Mouse (Mus musculus) layer of hippocampus, adult 8-10 months (tissue): ENCODE data around the gene Smim24. TPM values are rescaled to one million over a fixed set of nuclear protein-coding genes. Genes with fewer than 3 reads are reported as not detected.

Experiments
- DNase-seq, 2 experiments: peaks; one replicate each; pipeline ENCODE4 v3.0.0; 2022; ENCODE audit warnings: low spot score in 2 of 2
- total RNA-seq, 4 experiments: library from RNA; stranded (reverse); gene quantifications; 2 replicates each; pipeline ENCODE4 v1.2.4; 2022

Gene Smim24
- total RNA-seq, 4 experiments from 2014 or later, result 1.3 to 1.7 (median 1.4) TPM

- no peak for DNase-seq
These were observed 27.8 kb upstream of the Smim24 start for GRCm38 (mm10) chr10:81365073-81365472.

- DNase-seq, result no peak
These were observed 27.0 kb upstream of the Smim24 start, which contains the start of gene 4930404N11Rik for GRCm38 (mm10) chr10:81365672-81366476. Gene 4930404N11Rik, minus strand, starts transcription at chr10:81365816.

- DNase-seq, result no peak
These were observed 26.2 kb upstream of the Smim24 start for GRCm38 (mm10) chr10:81366477-81367206.

- no peak for DNase-seq
These were observed 25.7 kb upstream of the Smim24 start for GRCm38 (mm10) chr10:81367207-81367495.

- no peak for DNase-seq
These were observed 17.5 kb upstream of the Smim24 start for GRCm38 (mm10) chr10:81375322-81375721.

GRCm38 (mm10) chr10:81376561-81377361 is 16.1 kb upstream of the Smim24 start:
- DNase-seq, result no peak

- DNase-seq, result no peak
These were observed 15.5 kb upstream of the Smim24 start for GRCm38 (mm10) chr10:81377362-81377664.

GRCm38 (mm10) chr10:81377793-81378552 is 14.9 kb upstream of the Smim24 start, which contains the start of gene Fzr1:
Gene Fzr1, minus strand, starts transcription at chr10:81378516.
- no peak for DNase-seq

GRCm38 (mm10) chr10:81378553-81379182 is 14.2 kb upstream of the Smim24 start:
- peak; percentile 100 for DNase-seq

GRCm38 (mm10) chr10:81379183-81379553 is 13.7 kb upstream of the Smim24 start:
- no peak for DNase-seq

- DNase-seq, result no peak
These were observed 13.0 kb upstream of the Smim24 start for GRCm38 (mm10) chr10:81379809-81380378.

GRCm38 (mm10) chr10:81382039-81382438 is 10.8 kb upstream of the Smim24 start:
- no peak for DNase-seq

- DNase-seq, result peak; percentile 98 to 99
These were observed 8.8 kb upstream of the Smim24 start, which contains the start of the genes Dohh and Gm48551 for GRCm38 (mm10) chr10:81383802-81384604. Gene Dohh, plus strand, starts transcription at chr10:81384428. Gene Gm48551, plus strand, starts transcription at chr10:81384466.

- no peak for DNase-seq
These were observed 8.3 kb upstream of the Smim24 start for GRCm38 (mm10) chr10:81384605-81384982.

GRCm38 (mm10) chr10:81385603-81386306 is 7.1 kb upstream of the Smim24 start:
- no peak for DNase-seq

- DNase-seq, result no peak
These were observed 5.1 kb upstream of the Smim24 start for GRCm38 (mm10) chr10:81387716-81388115.

GRCm38 (mm10) chr10:81388505-81389055 is 4.3 kb upstream of the Smim24 start, which contains the start of gene Gm48552:
Gene Gm48552, plus strand, starts transcription at chr10:81389005.
- DNase-seq, result no peak

GRCm38 (mm10) chr10:81389373-81389772 is 3.5 kb upstream of the Smim24 start:
- DNase-seq, result no peak
